Mouse (Mus musculus): Measurements from ENCODE around the gene Immp2l. TPM values are rescaled to one million over a fixed set of nuclear protein-coding genes. Genes with fewer than 3 reads are reported as not detected.
"Not testable (repeated sequence)": the region's sequence is repeated elsewhere in the genome, so short reads cannot be mapped to it uniquely, and the experiment has no call there.

The Immp2l gene
- total RNA-seq, 1 experiment: 11.4 TPM

DNA sequence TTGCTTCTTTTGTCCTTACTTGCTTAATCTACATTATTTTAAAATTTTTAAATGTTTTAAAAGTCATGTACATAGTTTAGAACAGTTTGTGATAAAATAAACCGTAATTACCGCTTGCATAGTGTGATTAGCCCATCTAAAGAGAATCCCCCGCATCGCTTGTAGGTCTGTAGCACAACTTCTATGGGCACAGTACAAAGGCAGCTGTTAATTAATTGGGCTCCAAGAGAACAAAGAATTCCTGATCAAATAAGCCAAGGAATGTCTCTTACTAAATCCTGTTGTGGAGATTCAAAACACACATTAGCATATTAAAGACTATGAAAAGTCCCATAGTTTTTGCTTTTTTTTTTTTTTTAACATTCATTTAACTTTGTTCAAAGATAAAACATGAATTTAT lies 32.2 kb upstream of the Immp2l start:
- H3K9me3 ChIP-seq (ENCODE audit: control insufficient read depth, insufficient read depth, low read depth, low read length): no peaks in the 10 kb centered on the region
- H3K36me3 ChIP-seq (ENCODE audit: control insufficient read depth, insufficient read depth, low read length, poor library complexity, severe bottlenecking): no peaks in the 10 kb centered on the region; the same call in 1 of the 2 replicates
- no peak overlapping the region for H3K9ac ChIP-seq (ENCODE audit: insufficient read depth, low read depth, low read length, poor library complexity, severe bottlenecking)
- H3K4me1 ChIP-seq (ENCODE audit: control insufficient read depth in 2 of 2, insufficient read depth in 2 of 2, low read length in 2 of 2, poor library complexity in 1 of 2): peaks cover 9 to 17% of the 10 kb centered on the region in 2 experiments
- no peak overlapping the region for H3K4me3 ChIP-seq (ENCODE audit: insufficient read depth in 1 of 2, low read depth in 1 of 2, low read length in 2 of 2, poor library complexity in 1 of 2, severe bottlenecking in 1 of 2)
- no peak overlapping the region for H3K27ac ChIP-seq (ENCODE audit: insufficient read depth, low read depth, low read length, poor library complexity, severe bottlenecking)
- TF ChIP-seq ZC3H11A (IDR thresholded peaks at IDR 0.05; ENCODE audit: borderline replicate concordance, low read depth, low read length) (no peak), CHD2 (IDR thresholded peaks at IDR 0.05; ENCODE audit: low read depth, low read length) (no peak), HCFC1 (IDR thresholded peaks at IDR 0.05; ENCODE audit: borderline replicate concordance, insufficient read depth, low read length) (no peak)
- in situ Hi-C loops (cut with MboI; ENCODE audit: low sequenced_read_pairs in 2 of 2, unreplicated experiment in 2 of 2): no loop called here
- no peak for DNase-seq (ENCODE audit: low read depth, low spot score)

DNA sequence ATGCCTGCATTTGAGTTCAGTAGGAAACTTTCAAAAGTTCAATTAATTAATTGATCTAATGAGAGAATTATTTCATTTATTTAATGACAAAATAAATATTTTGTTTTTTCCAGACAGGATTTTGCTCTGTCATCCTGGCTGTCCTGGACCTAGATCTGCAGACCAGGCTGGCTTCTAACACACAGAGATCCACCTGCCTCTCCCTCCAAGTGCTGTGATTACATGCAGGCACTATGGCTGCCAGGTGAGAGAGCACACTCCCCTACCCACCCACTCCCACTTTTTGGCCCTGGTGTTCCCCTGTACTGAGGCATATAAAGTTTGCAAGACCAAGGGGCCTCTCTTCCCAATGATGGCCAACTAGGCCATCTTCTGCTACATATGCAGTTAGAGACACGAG lies 31.7 kb upstream of the Immp2l start:
- in situ Hi-C loops (cut with MboI; ENCODE audit: low sequenced_read_pairs in 2 of 2, unreplicated experiment in 2 of 2); DNase-seq (ENCODE audit: low read depth, low spot score); H3K36me3 ChIP-seq (ENCODE audit: control insufficient read depth, insufficient read depth, low read length, poor library complexity, severe bottlenecking); H3K9me3 ChIP-seq (ENCODE audit: control insufficient read depth, insufficient read depth, low read depth, low read length); H3K27ac ChIP-seq (ENCODE audit: insufficient read depth, low read depth, low read length, poor library complexity, severe bottlenecking); H3K9ac ChIP-seq (ENCODE audit: insufficient read depth, low read depth, low read length, poor library complexity, severe bottlenecking); H3K4me3 ChIP-seq (ENCODE audit: insufficient read depth in 1 of 2, low read depth in 1 of 2, low read length in 2 of 2, poor library complexity in 1 of 2, severe bottlenecking in 1 of 2): not testable (repeated sequence)
- H3K4me1 ChIP-seq (ENCODE audit: control insufficient read depth in 2 of 2, insufficient read depth in 2 of 2, low read length in 2 of 2, poor library complexity in 1 of 2): peaks cover 9 to 18% of the 10 kb centered on the region in 2 experiments

DNA sequence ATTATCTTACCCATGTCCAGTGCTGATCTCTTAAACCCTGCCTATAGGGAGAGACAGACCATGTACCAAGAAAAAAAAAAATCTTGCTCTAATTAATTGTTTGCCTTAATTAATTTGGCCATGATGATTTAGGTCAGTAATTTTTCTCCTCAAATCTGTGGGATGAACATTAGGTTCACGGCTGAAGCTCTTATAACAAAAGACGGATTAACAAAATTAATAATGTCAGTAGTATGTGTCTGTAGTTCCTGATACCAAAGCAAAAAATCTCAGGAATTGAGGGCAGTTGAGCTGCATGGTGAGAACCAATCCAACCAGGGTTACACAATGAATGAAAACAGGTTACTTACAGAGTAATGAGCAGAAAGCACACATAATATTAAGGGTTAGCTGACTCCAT lies 29.0 kb upstream of the Immp2l start:
- Histone ChIP-seq H3K27ac (ENCODE audit: insufficient read depth, low read depth, low read length, poor library complexity, severe bottlenecking) (peak overlapping the region; percentile 96; the same call in 1 of the 2 replicates), H3K9me3 (ENCODE audit: control insufficient read depth, insufficient read depth, low read depth, low read length) (no peaks in the 10 kb centered on the region)
- in situ Hi-C loops (cut with MboI; ENCODE audit: low sequenced_read_pairs in 2 of 2, unreplicated experiment in 2 of 2): no loop called here

DNA sequence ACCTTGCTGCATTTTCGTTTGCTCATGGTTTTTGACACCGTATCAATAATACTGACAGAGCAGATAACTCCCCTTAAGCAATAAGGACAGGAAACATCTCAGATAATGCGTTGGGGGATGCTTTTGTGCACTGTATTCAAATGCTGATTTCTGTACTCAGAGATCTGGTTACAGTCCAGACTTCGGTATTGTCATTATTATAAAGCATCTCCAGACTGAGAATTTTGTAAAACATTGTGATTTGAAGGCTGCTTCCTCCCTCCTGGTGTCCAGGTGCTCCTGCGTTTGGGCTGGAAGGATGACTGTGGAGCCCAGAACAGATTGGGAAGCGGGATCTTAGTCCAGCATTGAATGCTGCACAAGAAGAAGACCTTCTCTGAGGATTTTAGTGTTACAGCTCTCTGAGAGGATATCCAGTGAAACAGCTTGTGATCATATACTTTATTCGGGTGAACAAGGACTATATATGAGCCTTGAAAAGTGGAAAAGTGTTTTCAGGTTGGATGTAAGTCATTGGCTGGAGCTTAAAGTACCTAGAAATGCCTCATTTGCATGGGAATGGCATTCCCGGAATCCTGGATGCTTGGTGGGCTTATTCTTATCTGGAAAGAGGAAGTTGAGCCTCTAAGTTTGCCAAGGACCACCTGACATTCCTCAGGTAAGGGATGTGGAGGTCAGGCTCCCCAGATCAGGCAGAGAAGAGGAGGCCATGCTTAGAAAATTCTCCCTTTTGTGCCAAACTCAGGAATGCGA lies 28.1 kb upstream of the Immp2l start:
- TF ChIP-seq ZC3H11A (IDR thresholded peaks at IDR 0.05; ENCODE audit: borderline replicate concordance, low read depth, low read length): no peak
- no peak for TF ChIP-seq HCFC1 (IDR thresholded peaks at IDR 0.05; ENCODE audit: borderline replicate concordance, insufficient read depth, low read length)
- no peak for TF ChIP-seq ZNF384 (IDR thresholded peaks at IDR 0.05; ENCODE audit: low read depth, low read length)
- TF ChIP-seq CHD2 (IDR thresholded peaks at IDR 0.05; ENCODE audit: low read depth, low read length): peak; percentile 52
- TF ChIP-seq MAFK (IDR thresholded peaks at IDR 0.05; ENCODE audit: insufficient read depth, low read depth, low read length): 0 out of 2 replicates have a peak, but pooled peaks have one; percentile 20
- in situ Hi-C loops (cut with MboI; ENCODE audit: low sequenced_read_pairs in 2 of 2, unreplicated experiment in 2 of 2): no loop called here
- peak overlapping the region; percentile 96 for H3K27ac ChIP-seq (ENCODE audit: insufficient read depth, low read depth, low read length, poor library complexity, severe bottlenecking)
- peak overlapping the region in 1 of 2 experiments; percentile 3; a peak in 1 of 4 replicates for H3K4me3 ChIP-seq (ENCODE audit: insufficient read depth in 1 of 2, low read depth in 1 of 2, low read length in 2 of 2, poor library complexity in 1 of 2, severe bottlenecking in 1 of 2)
- DNase-seq (ENCODE audit: low read depth, low spot score): peak; percentile 31
- peaks cover 9 to 18% of the 10 kb centered on the region in 2 experiments for H3K4me1 ChIP-seq (ENCODE audit: control insufficient read depth in 2 of 2, insufficient read depth in 2 of 2, low read length in 2 of 2, poor library complexity in 1 of 2)
- no peaks in the 10 kb centered on the region for H3K9me3 ChIP-seq (ENCODE audit: control insufficient read depth, insufficient read depth, low read depth, low read length)
- no peak overlapping the region; the same call in 1 of the 2 replicates for H3K9ac ChIP-seq (ENCODE audit: insufficient read depth, low read depth, low read length, poor library complexity, severe bottlenecking)
- no peaks in the 10 kb centered on the region; the same call in 1 of the 2 replicates for H3K36me3 ChIP-seq (ENCODE audit: control insufficient read depth, insufficient read depth, low read length, poor library complexity, severe bottlenecking)

More for the DNA sequence above, 29.0 kb upstream of the Immp2l start:
- Histone ChIP-seq H3K36me3 (ENCODE audit: control insufficient read depth, insufficient read depth, low read length, poor library complexity, severe bottlenecking) (no peaks in the 10 kb centered on the region; the same call in 1 of the 2 replicates), H3K4me3 (ENCODE audit: insufficient read depth in 1 of 2, low read depth in 1 of 2, low read length in 2 of 2, poor library complexity in 1 of 2, severe bottlenecking in 1 of 2) (no peak overlapping the region), H3K9ac (ENCODE audit: insufficient read depth, low read depth, low read length, poor library complexity, severe bottlenecking) (no peak overlapping the region), H3K4me1 (ENCODE audit: control insufficient read depth in 2 of 2, insufficient read depth in 2 of 2, low read length in 2 of 2, poor library complexity in 1 of 2) (peaks cover 9 to 18% of the 10 kb centered on the region in 2 experiments)
- TF ChIP-seq CHD2 (IDR thresholded peaks at IDR 0.05; ENCODE audit: low read depth, low read length) (no peak), ZC3H11A (IDR thresholded peaks at IDR 0.05; ENCODE audit: borderline replicate concordance, low read depth, low read length) (no peak), ZNF384 (IDR thresholded peaks at IDR 0.05; ENCODE audit: low read depth, low read length) (no peak), HCFC1 (IDR thresholded peaks at IDR 0.05; ENCODE audit: borderline replicate concordance, insufficient read depth, low read length) (no peak), MAFK (IDR thresholded peaks at IDR 0.05; ENCODE audit: insufficient read depth, low read depth, low read length) (no peak)
- DNase-seq (ENCODE audit: low read depth, low spot score): no peak

DNA sequence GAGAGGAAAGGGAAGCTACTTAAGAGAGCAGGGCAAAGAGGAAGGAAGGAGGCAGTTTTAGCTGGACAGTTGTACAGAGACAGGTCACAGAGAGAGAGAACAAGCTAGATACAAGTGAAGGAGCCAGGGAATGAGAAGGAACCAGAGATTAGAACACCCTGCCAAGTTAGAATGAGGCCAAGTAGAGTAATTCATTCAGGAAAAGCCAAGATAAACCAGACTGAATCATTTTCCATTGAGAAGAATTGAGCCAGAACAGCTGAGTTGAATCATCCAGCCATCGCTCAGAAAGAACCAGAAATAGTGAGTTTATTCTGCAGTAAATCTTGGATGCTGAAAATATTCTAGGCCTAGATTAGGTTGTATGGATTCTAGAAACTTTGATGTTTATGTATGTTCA lies 1.4 kb upstream of the Immp2l start:
- H3K9ac ChIP-seq (ENCODE audit: insufficient read depth, low read depth, low read length, poor library complexity, severe bottlenecking): no peak overlapping the region
- no peak for TF ChIP-seq CHD2 (IDR thresholded peaks at IDR 0.05; ENCODE audit: low read depth, low read length)
- TF ChIP-seq HCFC1 (IDR thresholded peaks at IDR 0.05; ENCODE audit: borderline replicate concordance, insufficient read depth, low read length): no peak
- TF ChIP-seq ZC3H11A (IDR thresholded peaks at IDR 0.05; ENCODE audit: borderline replicate concordance, low read depth, low read length): no peak
- TF ChIP-seq MAFK (IDR thresholded peaks at IDR 0.05; ENCODE audit: insufficient read depth, low read depth, low read length): no peak
- no peak for TF ChIP-seq ZNF384 (IDR thresholded peaks at IDR 0.05; ENCODE audit: low read depth, low read length)
- H3K9me3 ChIP-seq (ENCODE audit: control insufficient read depth, insufficient read depth, low read depth, low read length): no peaks in the 10 kb centered on the region
- in situ Hi-C loops (cut with MboI; ENCODE audit: low sequenced_read_pairs in 2 of 2, unreplicated experiment in 2 of 2): no loop called here
- no peak for DNase-seq (ENCODE audit: low read depth, low spot score)
- H3K4me1 ChIP-seq (ENCODE audit: control insufficient read depth in 2 of 2, insufficient read depth in 2 of 2, low read length in 2 of 2, poor library complexity in 1 of 2): no peaks in the 10 kb centered on the region
- H3K4me3 ChIP-seq (ENCODE audit: insufficient read depth in 1 of 2, low read depth in 1 of 2, low read length in 2 of 2, poor library complexity in 1 of 2, severe bottlenecking in 1 of 2): no peak overlapping the region
- no peaks in the 10 kb centered on the region for H3K36me3 ChIP-seq (ENCODE audit: control insufficient read depth, insufficient read depth, low read length, poor library complexity, severe bottlenecking)
- no peak overlapping the region for H3K27ac ChIP-seq (ENCODE audit: insufficient read depth, low read depth, low read length, poor library complexity, severe bottlenecking)

Data from ES-E14 (cell line).